ENCODE assay signal across 13 mouse cellular contexts in genomic region chr16:16566786-16567185, GRCm38 (mm10).
"Had no signal": no experiment of that assay in that cellular context is flagged by ENCODE, and none has a peak within 500 bp of the region (broad histone marks: within the 10 kb centered on the region; RNA-seq: fewer than 3 reads in every experiment).

No protein-coding gene starts in this region.

- H3K27ac ChIP-seq: layer of hippocampus, adult 2 months; limb, embryonic 13.5 days; liver, embryonic 12.5 days; midbrain, embryonic 12.5 days had no signal

- H3K27me3 ChIP-seq: limb, embryonic 13.5 days; liver, embryonic 12.5 days; megakaryocyte, embryonic 14.5 days had no signal

- H3K9me3 ChIP-seq: limb, embryonic 13.5 days; liver, embryonic 12.5 days; megakaryocyte, embryonic 14.5 days; midbrain, embryonic 12.5 days had no signal

- DNase-seq: kidney, adult 18-20 months; kidney, postnatal 10 days; lung, embryonic 14.5 days; lung, postnatal 10 days; lung, postnatal 4 days; right cerebral cortex, postnatal 4 days; thymus, postnatal 36 days had no signal

- H3K36me3 ChIP-seq: limb, embryonic 13.5 days; liver, embryonic 12.5 days; midbrain, embryonic 12.5 days had no signal

- ATAC-seq: liver, embryonic 12.5 days; midbrain, embryonic 16.5 days had no signal

- H3K4me2 ChIP-seq: limb, embryonic 13.5 days; liver, embryonic 12.5 days; lung, embryonic 14.5 days; midbrain, embryonic 12.5 days had no signal

- H3K4me3 ChIP-seq: layer of hippocampus, adult 2 months; limb, embryonic 13.5 days; liver, embryonic 12.5 days; midbrain, embryonic 12.5 days had no signal

- H3K4me1 ChIP-seq: limb, embryonic 13.5 days; liver, embryonic 12.5 days; midbrain, embryonic 12.5 days had no signal

- H3K9ac ChIP-seq: limb, embryonic 13.5 days; liver, embryonic 12.5 days; lung, embryonic 14.5 days; midbrain, embryonic 12.5 days had no signal
